Mouse (Mus musculus) left cerebral cortex, adult 18-20 months (tissue): ENCODE data around the gene Mical1. TPM values are rescaled to one million over a fixed set of nuclear protein-coding genes. Genes with fewer than 3 reads are reported as not detected.

Source experiments
- DNase-seq, 2 experiments: peaks; one replicate each; pipeline ENCODE4 v3.0.0; 2021 to 2022; ENCODE audit warnings: low spot score in 2 of 2, mixed read lengths in 1 of 2
- long read RNA-seq, 2 experiments: library from polyadenylated mRNA; stranded (forward); transcript quantifications; one replicate each; pipeline ENCODE4 v2.0.0; 2021
- total RNA-seq, 2 experiments: library from RNA; stranded (reverse); gene quantifications; 2 replicates each; pipeline ENCODE4 v1.2.3; 2021

The Mical1 gene
- total RNA-seq: 10 to 100 TPM; 25.1 to 25.5 TPM
- long read RNA-seq, experiment 1, partial matches to known transcripts: 3 of 21 reads
- long read RNA-seq, experiment 1, other reads (novel, unspliced or antisense): 16 of 21 reads
- long read RNA-seq, experiment 2, partial matches to known transcripts: 4 of 15 reads
- long read RNA-seq, experiment 2, other reads (novel, unspliced or antisense): 9 of 15 reads

DNA sequence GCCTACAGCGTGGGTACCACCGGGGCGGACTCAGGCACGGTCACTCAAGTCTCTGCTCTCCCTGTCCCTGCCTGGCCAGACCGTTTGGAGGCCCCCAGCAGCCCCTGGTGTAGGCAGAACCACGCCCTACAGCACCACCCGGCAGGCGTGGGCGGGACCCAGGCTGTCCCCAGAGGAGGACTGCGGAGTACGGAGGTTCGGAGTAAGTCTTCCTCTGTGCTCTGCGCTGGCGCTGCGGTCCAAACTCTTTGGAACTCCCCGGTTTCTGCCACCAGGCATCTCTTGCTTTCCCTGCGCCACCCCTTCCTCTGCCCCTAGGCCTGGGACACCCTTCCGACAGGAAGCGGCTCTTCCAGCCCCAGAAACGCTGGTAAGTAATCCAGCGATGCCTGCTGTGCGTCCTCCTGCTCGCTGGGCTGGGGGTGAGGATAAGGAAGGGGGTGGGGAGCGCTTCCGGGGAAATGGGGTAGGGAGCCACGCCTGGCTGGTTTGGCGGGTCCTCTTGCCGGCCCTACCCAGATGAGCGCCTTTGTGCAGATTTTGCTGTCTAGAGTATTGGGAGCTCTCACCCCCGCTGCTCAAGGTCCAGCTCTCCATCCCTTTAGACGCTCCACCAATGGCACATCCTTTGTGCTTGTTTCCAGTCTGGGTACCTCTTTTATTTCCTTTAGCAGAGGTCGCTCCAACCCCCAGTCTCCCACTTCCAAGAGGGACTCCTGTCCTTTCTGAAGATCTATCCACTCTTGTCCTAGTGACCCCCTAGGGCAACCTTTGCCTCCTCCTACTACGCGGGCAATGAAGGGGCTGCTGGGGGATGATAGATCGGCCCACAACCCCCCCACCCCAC, at the start of gene Mical1:
Mical1 (plus strand) TSS at position 144 of the 847 bp plus-strand sequence.
- peak; percentile 48 to 65 for DNase-seq

DNA sequence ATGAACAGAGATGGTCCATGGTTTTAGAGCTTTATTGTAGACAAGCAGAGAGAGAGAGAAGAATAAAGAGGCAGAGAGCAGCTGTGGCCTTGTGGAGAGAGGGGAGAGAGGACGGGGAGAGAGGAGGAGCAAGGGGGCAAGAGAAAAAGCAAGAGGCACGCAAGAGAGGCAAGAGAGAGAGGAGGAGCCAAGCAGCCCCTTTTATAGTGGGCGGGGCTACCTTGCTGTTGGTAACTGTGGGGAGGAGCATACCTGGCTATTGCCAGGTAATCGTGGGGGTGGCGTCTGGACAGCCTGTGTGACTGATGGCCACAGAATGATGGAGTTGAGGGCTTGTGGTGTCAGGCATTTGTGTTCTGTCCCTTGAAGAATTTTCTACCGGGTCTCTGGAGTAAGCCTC, 49.7 kb upstream of the Mical1 start:
- no peak for DNase-seq

DNA sequence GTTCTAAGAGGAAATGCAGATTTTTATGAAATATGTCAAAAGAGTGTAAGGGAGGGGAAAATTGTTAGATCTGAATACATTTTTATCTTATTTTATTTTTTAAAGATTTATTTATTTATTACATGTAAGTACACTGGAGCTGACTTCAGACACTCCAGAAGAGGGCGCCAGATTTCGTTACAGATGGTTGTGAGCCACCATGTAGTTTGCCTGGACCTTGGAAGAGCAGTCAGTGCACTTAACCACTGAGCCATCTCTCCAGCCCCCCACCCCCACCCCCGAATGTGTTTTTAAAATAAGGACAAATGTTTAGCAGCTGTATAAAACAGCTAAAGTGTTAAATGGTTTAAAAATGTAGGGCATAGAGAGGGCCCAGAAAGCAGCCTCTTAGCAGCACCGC, 41.5 kb upstream of the Mical1 start:
- DNase-seq: peak; percentile 49 to 51

DNA sequence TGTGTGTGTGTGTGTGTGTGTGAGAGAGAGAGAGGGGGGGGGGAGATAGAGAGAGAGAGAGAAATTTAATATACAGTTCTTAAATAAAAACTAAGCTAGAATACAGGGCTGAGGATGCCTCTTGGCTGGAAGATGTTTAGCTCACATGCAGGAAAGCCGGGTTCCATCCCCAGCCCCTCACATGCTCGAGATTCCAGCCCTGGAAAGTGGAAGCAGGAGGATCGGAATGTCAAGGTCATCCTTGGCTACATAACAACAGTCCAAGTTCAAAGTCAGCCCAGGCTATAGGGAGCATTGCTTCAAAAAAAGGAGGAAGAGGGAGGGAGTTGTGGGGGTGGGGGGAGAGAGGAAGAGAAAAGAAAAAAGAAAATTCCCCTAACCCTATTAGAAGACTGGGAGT, 41.0 kb upstream of the Mical1 start:
- DNase-seq: no peak

DNA sequence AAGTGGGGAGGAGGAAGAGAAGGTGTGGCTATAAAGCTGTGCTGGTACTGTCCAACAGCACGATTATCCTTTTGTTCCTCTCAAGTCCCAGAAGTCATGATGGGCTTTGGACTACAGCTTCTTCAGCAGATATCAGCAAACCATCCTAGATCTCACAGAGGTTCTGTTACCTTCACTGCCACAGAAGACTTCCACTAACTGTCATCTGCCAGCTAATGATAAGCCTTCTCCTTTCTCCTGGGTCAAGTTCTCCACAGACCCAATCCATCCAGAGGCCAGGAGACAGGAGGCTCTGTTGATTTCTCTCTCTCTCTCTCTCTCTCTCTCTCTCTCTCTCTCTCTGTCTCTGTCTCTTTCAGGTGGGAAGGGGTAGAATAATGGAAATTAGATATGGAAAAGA, 27.9 kb upstream of the Mical1 start:
- no peak for DNase-seq

DNA sequence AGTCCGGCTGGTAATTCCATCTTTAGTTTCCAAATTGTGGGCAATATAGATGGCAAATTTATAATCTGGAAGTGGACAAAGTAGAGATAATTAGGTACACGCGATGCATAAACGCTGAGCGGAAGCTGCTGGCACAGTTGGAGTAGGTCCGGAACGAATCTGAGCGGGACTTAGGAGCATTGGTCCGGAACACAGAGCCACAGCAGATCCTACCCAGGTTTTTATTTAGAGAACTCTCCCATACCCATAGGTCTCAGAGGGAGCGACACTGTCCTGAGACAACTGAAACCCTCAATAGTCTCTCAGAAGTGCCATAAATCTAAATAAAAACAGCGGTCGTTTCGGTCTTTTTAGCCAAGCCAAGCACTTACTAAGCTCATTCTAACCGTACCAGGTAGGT, 26.4 kb upstream of the Mical1 start:
- peak; percentile 11 to 42 for DNase-seq

DNA sequence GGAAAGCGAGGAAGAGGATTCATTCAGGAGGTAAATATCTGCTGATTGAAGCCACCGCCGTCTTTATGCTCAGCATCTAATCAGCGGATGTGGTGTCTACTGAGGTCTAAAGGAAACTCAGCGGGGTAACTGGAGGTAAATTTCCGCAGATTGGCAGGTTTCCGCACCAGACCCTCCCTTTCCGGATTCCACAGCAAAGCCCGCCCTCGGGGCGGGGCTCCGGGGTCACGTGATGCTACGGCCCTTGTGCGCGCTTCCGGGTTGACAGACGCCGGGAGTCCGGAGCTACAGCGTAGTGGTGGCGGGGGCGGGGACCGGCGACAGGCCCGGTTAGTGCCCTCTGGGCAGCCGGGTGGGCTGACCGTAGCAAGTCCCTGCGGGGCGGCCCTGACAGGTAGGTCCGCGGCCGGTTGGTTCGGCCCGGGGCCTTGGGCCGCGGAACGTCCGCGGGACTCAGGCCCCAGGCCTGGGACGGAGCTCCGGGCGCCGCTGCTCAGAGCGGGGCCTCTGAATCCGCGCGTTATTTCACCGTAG, 25.9 kb upstream of the Mical1 start, which contains the start of gene Zbtb24:
Zbtb24 (plus strand) TSS at position 247 of the 534 bp plus-strand sequence.
- peak; percentile 94 for DNase-seq

DNA sequence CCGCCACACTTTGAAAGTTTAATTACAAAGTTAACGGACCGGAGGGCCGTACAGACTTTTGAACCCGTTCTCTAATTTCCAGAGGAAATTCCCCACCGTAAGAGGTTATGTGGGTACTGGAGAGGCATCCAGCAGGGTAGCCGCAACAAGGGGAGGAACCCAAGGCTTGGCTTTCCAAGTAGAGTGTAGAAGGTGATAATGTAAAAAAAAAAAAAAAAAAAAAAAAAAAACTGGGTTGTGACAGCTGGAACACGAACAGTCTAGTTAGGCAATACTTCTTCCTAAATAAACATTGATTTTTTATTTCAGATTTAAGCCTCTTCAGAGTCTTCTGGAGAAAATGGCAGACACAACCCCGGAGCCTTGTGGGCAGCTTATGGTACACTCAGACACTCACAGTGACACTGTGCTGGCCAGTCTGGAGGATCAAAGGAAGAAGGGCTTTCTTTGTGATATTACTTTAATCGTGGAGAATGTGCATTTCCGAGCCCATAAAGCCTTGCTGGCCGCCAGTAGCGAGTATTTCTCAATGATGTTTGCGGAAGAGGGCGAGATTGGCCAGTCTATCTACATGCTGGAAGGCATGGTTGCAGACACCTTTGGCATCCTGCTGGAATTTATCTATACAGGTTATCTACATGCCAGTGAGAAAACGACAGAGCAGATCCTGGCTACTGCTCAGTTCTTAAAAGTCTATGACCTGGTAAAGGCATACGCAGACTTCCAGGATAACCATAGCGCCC, 25.2 kb upstream of the Mical1 start:
- no peak for DNase-seq

DNA sequence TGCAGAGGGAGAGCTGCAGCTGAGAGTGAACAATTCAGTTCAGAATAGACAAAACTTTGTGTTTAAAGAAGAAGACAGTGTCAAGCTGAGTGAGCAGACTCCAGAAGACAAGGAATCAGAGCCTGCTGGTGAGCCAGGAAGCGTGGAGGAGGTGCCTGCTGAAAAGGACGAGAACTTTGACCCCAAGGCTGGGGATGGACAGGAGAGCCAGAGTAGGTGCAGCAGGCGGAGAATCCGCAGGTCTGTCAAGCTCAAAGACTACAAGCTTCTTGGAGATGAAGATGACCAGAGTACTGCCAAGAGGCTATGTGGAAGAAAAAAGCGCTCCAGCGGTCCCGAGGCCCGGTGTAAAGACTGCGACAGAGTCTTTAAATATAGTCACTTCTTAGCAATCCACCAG, 24.5 kb upstream of the Mical1 start:
- DNase-seq: no peak

DNA sequence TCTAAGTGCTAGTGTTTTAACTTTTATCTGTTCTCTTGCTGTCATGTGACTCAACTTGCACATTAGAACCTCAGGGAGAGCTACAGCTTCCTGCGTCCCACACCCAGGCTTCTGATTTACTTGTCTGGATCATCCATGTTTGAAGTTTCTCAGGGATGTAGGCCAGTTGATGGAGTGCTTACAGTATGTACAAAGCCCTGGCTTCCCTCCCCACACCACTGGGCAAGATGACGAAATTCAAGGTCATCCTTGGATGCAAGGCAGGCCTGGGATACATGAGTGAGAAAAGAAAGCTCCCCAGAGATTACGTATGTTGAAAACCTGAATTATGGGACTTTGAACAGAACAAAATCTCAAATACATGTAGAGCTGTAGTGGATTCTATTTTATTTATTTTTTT, 23.3 kb upstream of the Mical1 start:
- no peak for DNase-seq

DNA sequence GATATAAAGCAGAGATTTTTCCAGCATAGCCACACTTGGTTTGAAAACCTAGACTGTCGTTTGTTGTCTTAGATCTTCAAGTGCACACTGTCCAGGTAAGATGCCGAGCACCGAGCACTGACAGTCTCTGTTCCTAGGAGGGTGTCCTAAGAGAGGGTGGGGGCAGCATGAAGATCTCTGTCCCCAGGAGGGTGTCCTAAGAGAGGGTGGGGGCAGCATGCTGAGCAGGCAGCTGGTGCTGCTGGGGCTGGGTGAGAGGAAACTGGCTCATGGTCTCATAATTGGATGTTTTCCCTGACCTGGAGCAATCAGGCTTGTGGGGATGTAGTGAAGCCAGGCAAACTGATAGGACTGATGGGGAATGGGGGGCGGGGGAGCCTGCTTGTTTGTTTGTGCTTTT, 16.1 kb upstream of the Mical1 start:
- no peak for DNase-seq

DNA sequence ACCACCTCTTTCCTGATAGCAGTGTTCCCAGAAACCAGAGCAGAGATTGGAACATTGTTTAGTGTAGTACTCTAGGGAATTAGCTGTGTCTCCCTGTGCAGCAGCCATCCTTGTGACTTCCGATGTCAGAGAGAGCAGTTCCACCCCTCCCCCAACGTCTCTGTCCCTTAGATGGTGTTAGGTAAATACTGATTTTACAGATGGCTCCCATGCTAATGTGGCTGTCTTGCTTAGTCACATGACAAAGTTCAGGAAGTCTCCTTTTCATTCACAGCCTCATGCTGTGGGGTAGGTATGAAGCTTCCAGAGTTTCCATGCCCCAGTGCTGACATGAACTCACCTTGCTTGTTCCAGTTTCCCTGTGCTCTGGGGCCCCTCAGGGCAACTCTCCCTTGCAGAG, 15.6 kb upstream of the Mical1 start:
- DNase-seq: no peak

DNA sequence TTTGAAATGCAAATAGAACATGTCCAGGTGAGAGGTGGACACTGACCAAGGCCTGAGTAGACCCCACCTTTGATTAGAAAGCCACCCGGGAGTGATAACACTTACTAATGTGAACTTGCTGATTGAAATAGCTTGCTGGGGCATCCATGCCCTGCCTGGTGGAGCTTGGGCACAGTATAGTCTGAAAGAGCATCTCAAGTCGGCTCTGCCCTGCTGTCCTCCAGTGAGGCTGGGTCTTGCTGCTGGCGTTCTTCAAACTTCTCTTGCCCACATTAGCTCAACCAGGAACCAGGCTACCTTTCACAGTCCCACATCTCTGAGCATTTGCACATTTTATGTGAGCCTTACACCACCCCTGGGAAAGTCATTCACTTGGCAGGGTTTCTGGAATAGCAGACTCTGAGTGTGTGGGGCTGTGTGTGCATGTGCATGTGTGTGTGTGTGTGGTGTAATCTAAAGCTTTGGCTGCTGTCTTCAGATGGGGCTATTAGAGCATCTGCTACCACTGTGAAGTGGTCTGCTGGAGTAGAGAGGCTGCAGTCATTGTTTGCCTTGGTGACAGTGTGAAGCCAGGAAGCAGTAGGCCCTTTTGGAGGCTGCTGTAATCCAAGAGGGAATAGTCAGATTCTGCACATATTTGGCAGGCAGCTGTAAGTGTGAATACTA, 14.9 kb upstream of the Mical1 start:
- DNase-seq: no peak

DNA sequence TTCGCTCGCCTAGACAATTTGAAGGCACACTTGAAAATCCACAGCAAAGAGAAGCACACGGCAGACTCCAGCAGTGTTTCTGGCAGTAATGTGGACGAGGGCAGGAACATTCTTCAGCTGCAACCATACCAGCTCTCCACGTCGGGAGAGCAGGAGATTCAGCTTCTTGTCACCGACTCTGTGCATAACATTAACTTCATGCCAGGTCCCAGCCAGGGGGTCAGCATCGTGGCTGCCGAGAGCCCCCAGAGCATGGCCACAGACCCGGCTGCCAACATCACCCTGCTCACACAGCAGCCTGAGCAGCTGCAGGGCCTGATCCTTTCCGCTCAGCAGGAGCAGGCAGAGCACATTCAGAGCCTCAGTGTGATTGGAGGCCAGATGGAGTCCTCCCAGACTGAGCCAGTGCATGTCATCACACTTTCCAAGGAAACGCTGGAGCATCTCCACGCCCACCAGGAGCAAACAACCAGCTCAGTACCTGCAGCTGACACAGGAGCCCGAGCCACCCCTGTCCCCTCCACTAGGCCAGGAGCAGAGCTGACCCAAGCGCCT, 11.6 kb upstream of the Mical1 start:
- DNase-seq: no peak

DNA sequence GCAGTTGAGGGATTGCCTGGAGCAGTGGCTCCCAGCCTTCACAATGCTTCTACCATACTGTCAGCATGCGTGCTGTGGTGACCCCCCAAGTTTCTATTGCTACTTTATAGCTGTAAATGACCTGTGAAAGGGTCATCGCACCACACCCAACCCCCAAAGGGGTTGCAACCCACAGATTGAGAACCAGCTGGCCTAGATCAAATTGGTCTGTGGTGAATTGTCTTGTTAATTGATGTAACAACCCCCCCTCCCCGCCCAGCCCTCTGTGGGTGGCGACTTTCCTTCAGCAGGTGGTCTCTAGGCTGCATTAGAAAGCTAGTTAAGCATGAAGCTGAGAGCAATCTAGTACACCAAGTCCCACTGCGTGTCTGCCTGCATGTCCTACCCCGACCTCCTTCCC, 8.8 kb upstream of the Mical1 start:
- no peak for DNase-seq

DNA sequence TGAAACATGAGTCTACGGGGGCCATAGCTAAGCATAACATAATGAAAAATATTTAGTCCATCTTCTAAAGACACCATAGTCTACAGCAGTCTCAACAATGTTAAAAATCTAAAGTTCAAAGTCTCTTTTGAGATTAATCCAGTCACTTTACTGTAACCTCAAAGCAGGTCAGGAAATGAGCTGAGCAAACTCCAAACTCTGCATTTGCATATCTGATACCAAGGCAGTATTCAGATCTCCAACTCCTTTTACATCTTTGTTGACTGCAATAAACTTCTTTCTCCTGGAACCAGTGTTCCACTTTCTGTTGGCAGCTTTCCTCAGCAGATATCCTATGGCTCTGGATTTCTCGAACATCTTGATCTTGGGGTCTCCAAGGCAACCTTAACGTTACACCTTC, 5.4 kb upstream of the Mical1 start:
- DNase-seq: no peak

DNA sequence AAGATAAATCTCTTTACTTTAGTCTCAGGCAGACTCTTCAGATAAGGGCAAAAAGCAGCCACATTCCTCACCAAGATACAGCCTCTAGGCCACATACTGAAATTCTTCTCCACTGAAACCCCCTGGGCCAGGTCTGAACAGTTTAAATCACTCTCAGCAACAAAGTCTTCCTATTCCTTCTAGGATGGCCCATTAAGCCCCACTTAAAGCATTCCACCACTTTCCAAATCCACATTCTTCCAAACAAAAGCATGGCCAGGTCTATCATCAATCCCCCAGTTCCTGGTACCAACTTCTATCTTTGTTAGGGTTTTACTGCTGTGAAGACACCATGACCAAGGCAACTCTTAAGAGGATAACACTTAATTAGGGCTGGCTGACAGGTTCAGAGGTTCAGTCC, 3.6 kb upstream of the Mical1 start:
- no peak for DNase-seq

DNA sequence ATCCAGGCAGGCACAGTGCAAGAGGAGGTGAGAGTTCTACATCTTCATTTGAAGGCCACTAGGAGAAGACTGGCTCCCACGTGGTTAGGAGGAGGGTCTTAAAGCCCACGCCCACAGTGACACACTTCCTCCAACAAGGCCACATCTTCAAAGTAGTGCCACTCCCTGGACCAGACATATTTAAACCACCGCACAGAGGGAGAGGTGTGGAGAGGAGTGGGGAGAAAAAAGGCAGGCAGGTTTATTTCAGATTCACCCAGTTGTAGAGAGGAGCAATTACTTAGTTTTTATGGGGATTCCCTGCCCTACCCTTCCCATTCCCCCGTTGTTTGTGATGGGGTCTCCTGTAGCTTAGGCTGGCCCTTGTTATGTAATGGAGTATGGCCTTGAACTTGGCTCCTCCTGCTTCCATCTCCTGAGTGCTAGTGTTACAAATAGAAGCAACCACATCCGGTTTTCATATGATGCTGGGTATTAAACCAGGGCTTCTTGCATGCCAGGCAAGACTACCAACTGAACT, 3.1 kb upstream of the Mical1 start:
- DNase-seq: no peak

DNA sequence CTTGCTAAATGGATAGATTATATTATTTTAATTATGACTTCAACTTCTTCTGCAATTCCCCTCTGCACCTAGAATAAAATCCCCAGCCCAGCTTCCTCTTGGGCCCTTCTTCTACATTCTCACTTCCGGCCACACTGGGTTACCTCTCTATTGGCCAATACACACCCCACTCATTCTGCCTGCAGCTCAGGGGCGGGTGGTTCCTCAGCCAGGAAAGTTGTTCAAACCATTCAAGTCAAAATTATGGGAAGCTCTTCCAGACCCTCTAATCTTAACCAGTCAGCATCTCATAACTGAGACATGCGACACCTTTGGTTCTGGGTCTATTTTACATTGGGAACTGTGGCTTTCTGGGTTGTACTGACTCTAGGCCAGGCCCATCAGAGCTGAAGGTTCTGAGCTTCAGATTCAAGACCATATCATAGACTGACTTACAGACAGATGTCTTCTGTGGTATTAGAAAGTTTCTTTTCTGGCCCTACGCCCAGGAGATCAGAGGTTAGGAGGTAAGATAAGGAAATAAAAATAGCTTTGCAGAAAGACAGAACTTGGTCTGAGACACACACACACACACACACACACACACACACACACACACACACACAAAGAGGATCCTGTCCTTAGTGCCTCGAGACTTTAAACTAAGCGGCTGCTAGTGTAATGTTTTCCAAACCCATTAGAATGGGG, 2.2 kb upstream of the Mical1 start:
- DNase-seq: no peak

DNA sequence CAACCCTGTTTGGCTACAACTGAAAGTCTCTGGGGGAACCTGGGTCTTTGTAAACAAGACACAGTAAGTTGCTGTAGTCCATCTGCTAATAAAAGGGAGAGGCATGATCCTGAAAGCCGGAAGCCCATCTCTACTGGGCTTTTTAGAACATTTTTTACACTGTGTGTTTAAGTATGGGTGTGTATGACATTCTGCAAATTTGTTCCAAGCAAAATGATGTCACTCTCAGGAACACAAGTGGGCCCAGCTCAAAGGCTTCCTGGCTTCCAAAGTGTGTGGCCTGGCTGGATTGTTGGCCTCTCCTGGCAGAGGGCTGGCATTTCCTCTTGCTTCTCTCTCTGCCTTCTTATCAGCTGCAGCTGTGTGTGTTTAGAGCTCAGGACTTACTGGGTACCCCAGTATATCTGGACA, 1.1 kb upstream of the Mical1 start:
- no peak for DNase-seq
